Mouse (Mus musculus) hindbrain, embryonic 16.5 days (tissue): ENCODE results near the gene Lcp2. TPM values are rescaled to one million over a fixed set of nuclear protein-coding genes. Genes with fewer than 3 reads are reported as not detected.

Experiments used
- ATAC-seq: fragments of 200-750 bp; cut with Nextera tagmentation; 2 replicates; pipeline ENCODE4 v1.8.0; 2017; ENCODE audit warnings: moderate TSS enrichment, moderate library complexity
- H3K27ac ChIP-seq: fragments of 300-500 bp; sonication (generic); 2 replicates; pipeline ENCODE4 v1.5.1; 2014; ENCODE audit warnings: low read depth, mild to moderate bottlenecking, control low read depth, low read length, moderate library complexity
- H3K27me3 ChIP-seq: fragments of 300-500 bp; sonication (generic); replicated peaks from 2 replicates; pipeline ENCODE4 v1.6.1; 2014; ENCODE audit warnings: low read length; ENCODE audit not compliant: control insufficient read depth, insufficient read depth
- H3K36me3 ChIP-seq: fragments of 300-500 bp; sonication (generic); 2 replicates; pipeline ENCODE4 v1.6.1; 2014; ENCODE audit warnings: mild to moderate bottlenecking, low read length, moderate library complexity, mixed read lengths; ENCODE audit not compliant: control insufficient read depth, insufficient read depth
- H3K4me1 ChIP-seq: fragments of 300-500 bp; sonication (generic); 2 replicates; pipeline ENCODE4 v1.6.1; 2014; ENCODE audit warnings: low read depth, low read length; ENCODE audit not compliant: control insufficient read depth, insufficient read depth
- H3K4me2 ChIP-seq: fragments of 300-500 bp; sonication (generic); 2 replicates; pipeline ENCODE4 v1.6.1; 2014; ENCODE audit warnings: mild to moderate bottlenecking, low read length, control low read depth, moderate library complexity
- H3K4me3 ChIP-seq: fragments of 300-500 bp; sonication (generic); 2 replicates; pipeline ENCODE4 v1.5.1; 2014; ENCODE audit warnings: mild to moderate bottlenecking, low read length, control low read depth, moderate library complexity
- H3K9ac ChIP-seq: fragments of 300-500 bp; sonication (generic); 2 replicates; pipeline ENCODE4 v1.6.1; 2014; ENCODE audit warnings: low read depth, mild to moderate bottlenecking, control low read depth, low read length, moderate library complexity
- H3K9me3 ChIP-seq: fragments of 300-500 bp; sonication (generic); 2 replicates; pipeline ENCODE4 v1.6.1; 2014; ENCODE audit warnings: mild to moderate bottlenecking, low read length, moderate library complexity; ENCODE audit not compliant: control insufficient read depth
- WGBS: fragments of 180-500 bp; shearing (Covaris S2); extraction: QIAGEN DNeasy Blood & Tissue Kit; methylation state at CpG from one replicate; pipeline ENCODE4 v1.1.7; 2014; 5-methylcytosine and 5-hydroxymethylcytosine counted together
- polyA plus RNA-seq: library from polyadenylated mRNA; unstranded; fragments of >200 nt; fragmentation: Nextera tagmentation; extraction: Ambion mirVana; gene quantifications from 2 replicates; pipeline ENCODE4 v1.2.1, GENCODE M21; 2015

The Lcp2 gene
- polyA plus RNA-seq, 1 experiment from 2014 or later = 2.3 TPM

GRCm38 (mm10) chr11:34073776-34074175 lies 27.1 kb downstream of the Lcp2 start:
- Histone ChIP-seq H3K27me3 (0 out of 2 replicates have a peak, but pooled peaks cover 2% of the 10 kb centered on the region), H3K4me1 (no peaks in the 10 kb centered on the region), H3K9ac (no peak overlapping the region), H3K4me3 (no peak overlapping the region), H3K27ac (no peak overlapping the region), H3K4me2 (0 out of 2 replicates have a peak overlapping the region, but pooled peaks have one; percentile 30), H3K9me3 (no peaks in the 10 kb centered on the region), H3K36me3 (no peaks in the 10 kb centered on the region)
- WGBS = 17% methylated on average over 15 of the region's 15 CpGs
- ATAC-seq = peak; percentile 40; the same call in 1 of the 2 replicates

DNA sequence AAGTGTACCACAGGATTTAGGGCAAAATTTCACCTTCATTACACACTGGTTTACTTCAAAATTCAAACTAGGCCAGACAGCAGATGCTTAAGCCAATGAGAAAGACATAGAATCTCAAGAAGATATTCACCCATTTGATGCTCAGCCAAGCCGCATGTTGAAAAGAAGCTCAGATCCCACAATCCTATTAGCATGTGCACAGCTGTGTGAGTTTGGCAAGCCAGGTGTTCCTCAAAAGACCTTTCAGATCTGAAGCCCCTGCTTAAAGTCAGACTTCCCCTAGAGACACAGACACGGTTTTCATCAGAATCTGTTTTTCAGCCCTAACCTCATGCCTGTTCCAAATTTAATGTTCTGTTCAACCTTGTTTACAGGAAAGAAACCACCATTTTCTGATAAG lies 31.1 kb downstream of the Lcp2 start:
- ATAC-seq = no peak
- H3K27ac ChIP-seq = no peak overlapping the region

DNA sequence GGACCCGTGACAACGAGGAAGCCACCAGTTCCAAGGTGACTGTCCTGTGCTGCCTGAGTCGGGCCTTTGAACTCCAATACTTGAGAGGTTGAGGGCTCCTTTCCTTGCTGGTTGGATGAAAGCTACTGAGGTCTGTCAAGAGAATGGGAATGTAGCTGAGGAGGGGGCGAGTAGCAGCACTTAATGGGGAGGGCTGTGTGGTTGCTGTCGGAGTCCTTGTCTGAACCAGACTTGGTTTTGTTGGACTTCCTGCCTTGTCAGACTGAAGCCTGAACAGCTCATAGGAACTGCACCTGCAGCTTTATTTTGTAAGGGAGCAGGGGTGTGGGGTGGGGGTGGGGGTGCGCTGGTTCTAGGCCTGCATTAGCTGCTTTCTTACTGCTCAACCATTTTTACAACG lies 31.9 kb downstream of the Lcp2 start:
- no peak overlapping the region for H3K27ac ChIP-seq
- WGBS = 89% methylated on average over 7 of the region's 7 CpGs
- H3K27me3 ChIP-seq = 0 out of 2 replicates have a peak, but pooled peaks cover 2% of the 10 kb centered on the region
- no peak overlapping the region for H3K4me2 ChIP-seq
- H3K36me3 ChIP-seq = no peaks in the 10 kb centered on the region
- H3K9ac ChIP-seq = no peak overlapping the region
- H3K4me1 ChIP-seq = peaks cover 6% of the 10 kb centered on the region
- H3K4me3 ChIP-seq = no peak overlapping the region
- ATAC-seq = no peak
- H3K9me3 ChIP-seq = no peaks in the 10 kb centered on the region

More for the DNA sequence above, 31.1 kb downstream of the Lcp2 start:
- H3K9ac ChIP-seq = no peak overlapping the region
- H3K4me1 ChIP-seq = peaks cover 6% of the 10 kb centered on the region
- no peak overlapping the region for H3K4me3 ChIP-seq
- H3K4me2 ChIP-seq = no peak overlapping the region
- 0 out of 2 replicates have a peak, but pooled peaks cover 2% of the 10 kb centered on the region for H3K27me3 ChIP-seq
- no peaks in the 10 kb centered on the region for H3K36me3 ChIP-seq
- 82% methylated on average over 2 of the region's 2 CpGs for WGBS
- no peaks in the 10 kb centered on the region for H3K9me3 ChIP-seq

GRCm38 (mm10) chr11:34079542-34080464 lies 33.1 kb downstream of the Lcp2 start:
- peak; percentile 71 for ATAC-seq
- Histone ChIP-seq H3K4me3 (no peak overlapping the region), H3K4me1 (peaks cover 6% of the 10 kb centered on the region), H3K27me3 (no peaks in the 10 kb centered on the region), H3K4me2 (no peak overlapping the region), H3K36me3 (no peaks in the 10 kb centered on the region), H3K27ac (no peak overlapping the region), H3K9me3 (no peaks in the 10 kb centered on the region), H3K9ac (no peak overlapping the region)
- 49% methylated on average over 6 of the region's 6 CpGs for WGBS

- WGBS = 80% methylated on average over 7 of the region's 7 CpGs
- no peak overlapping the region for H3K4me3 ChIP-seq
- H3K9me3 ChIP-seq = no peaks in the 10 kb centered on the region
- no peak overlapping the region for H3K27ac ChIP-seq
- no peaks in the 10 kb centered on the region for H3K36me3 ChIP-seq
- H3K27me3 ChIP-seq = no peaks in the 10 kb centered on the region
- H3K4me2 ChIP-seq = no peak overlapping the region
- H3K4me1 ChIP-seq = peaks cover 6% of the 10 kb centered on the region
- no peak overlapping the region for H3K9ac ChIP-seq
- ATAC-seq = no peak
Measured at GRCm38 (mm10) chr11:34083795-34084194, 37.1 kb downstream of the Lcp2 start.

GRCm38 (mm10) chr11:34084639-34085038 lies 37.9 kb downstream of the Lcp2 start:
- Histone ChIP-seq H3K9ac (no peak overlapping the region), H3K27me3 (no peaks in the 10 kb centered on the region), H3K4me2 (no peak overlapping the region), H3K4me3 (no peak overlapping the region), H3K9me3 (no peaks in the 10 kb centered on the region), H3K36me3 (no peaks in the 10 kb centered on the region), H3K4me1 (peaks cover 6% of the 10 kb centered on the region), H3K27ac (no peak overlapping the region)
- 76% methylated on average over 2 of the region's 2 CpGs for WGBS
- no peak for ATAC-seq

- Histone ChIP-seq H3K9me3 (no peaks in the 10 kb centered on the region), H3K27me3 (no peaks in the 10 kb centered on the region), H3K27ac (no peak overlapping the region), H3K4me3 (no peak overlapping the region), H3K4me2 (no peak overlapping the region), H3K4me1 (no peaks in the 10 kb centered on the region), H3K36me3 (no peaks in the 10 kb centered on the region), H3K9ac (no peak overlapping the region)
- ATAC-seq = no peak
- WGBS = 72% methylated on average over 8 of the region's 8 CpGs
Measured at GRCm38 (mm10) chr11:34086164-34086751, 39.5 kb downstream of the Lcp2 start.

- no peaks in the 10 kb centered on the region for H3K27me3 ChIP-seq
- ATAC-seq = no peak
- H3K36me3 ChIP-seq = no peaks in the 10 kb centered on the region
- H3K4me1 ChIP-seq = no peaks in the 10 kb centered on the region
- no peak overlapping the region for H3K4me2 ChIP-seq
- H3K9me3 ChIP-seq = no peaks in the 10 kb centered on the region
- WGBS = 75% methylated on average over 3 of the region's 3 CpGs
- no peak overlapping the region for H3K9ac ChIP-seq
- no peak overlapping the region for H3K4me3 ChIP-seq
- H3K27ac ChIP-seq = no peak overlapping the region
Measured at GRCm38 (mm10) chr11:34087064-34087463, 40.3 kb downstream of the Lcp2 start.

DNA sequence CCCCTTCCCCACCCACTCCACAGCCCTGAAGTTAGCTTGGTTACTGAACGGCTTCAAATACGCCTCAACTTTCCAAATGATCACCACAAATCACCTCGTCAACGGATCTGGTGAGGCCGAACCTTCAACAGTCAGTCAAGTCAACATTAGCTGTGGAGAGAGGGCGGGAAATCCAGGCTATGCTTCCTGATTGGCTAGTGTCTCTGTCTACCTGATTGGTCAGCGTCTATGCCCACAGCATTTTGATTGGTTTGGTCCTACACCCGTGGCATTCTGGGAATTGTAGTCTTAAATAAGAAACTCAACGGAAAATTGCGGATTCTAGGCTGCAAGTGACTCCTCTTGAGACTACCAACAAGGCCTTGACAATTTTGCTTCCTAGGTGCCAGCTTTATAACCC lies 51.7 kb downstream of the Lcp2 start, which contains the start of gene 4930469K13Rik:
4930469K13Rik (minus strand) TSS at position 133 of the 400 bp plus-strand sequence.
- no peaks in the 10 kb centered on the region; the same call in 1 of the 2 replicates for H3K4me1 ChIP-seq
- H3K4me3 ChIP-seq = no peak within 1 kb of the TSS
- no peaks in the 10 kb centered on the region for H3K27me3 ChIP-seq
- no peak within 1 kb of the TSS for H3K9ac ChIP-seq
- 84% methylated on average over 10 of the region's 10 CpGs for WGBS
- no peak within 1 kb of the TSS for H3K4me2 ChIP-seq
- no peak within 1 kb of the TSS for H3K27ac ChIP-seq
- H3K9me3 ChIP-seq = no peaks in the 10 kb centered on the region
- ATAC-seq = peak; percentile 64; the same call in 1 of the 2 replicates
- H3K36me3 ChIP-seq = no peaks in the 10 kb centered on the region
